Mouse (Mus musculus) embryo, embryonic 10 days (tissue): ENCODE measurements around the gene Emc9.

Experiments used
- DNase-seq: peaks from one replicate; pipeline ENCODE4 v3.0.0-alpha.2; 2015; ENCODE audit warnings: low spot score

Gene Emc9

DNA sequence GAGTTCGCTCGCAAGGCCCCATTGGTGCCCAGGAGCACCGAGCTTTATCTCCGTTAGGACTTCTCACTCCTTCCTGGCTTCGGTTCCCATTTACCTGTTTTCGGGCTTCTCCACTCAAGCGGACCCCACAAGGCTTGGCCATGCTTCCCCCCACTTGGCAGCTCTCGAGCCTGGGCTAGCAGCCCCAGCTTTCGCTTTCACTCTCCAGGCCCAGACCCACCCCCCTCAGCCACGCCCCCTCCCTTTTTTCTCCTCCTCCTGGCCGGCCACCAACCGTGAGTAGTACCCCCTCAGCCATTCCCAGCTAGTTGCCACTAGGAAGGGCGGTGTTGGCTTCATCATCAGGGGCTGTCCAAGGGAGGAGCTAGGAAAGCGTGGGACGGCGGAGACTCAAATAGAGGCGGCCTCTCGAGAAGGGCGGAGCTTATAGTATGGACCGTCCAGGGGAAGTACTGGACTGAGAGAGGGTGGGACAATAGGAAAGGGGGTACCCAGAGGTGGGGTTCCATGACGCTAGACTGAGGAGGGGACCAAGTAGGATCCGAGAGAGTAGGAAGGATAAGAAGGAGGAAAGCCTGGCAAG is 5.7 kb upstream of the Emc9 start, which contains the start of gene Psme2:
Gene Psme2 (minus strand): TSS at position 366 of the 583 bp plus-strand sequence.
- DNase-seq = peak; percentile 98

DNA sequence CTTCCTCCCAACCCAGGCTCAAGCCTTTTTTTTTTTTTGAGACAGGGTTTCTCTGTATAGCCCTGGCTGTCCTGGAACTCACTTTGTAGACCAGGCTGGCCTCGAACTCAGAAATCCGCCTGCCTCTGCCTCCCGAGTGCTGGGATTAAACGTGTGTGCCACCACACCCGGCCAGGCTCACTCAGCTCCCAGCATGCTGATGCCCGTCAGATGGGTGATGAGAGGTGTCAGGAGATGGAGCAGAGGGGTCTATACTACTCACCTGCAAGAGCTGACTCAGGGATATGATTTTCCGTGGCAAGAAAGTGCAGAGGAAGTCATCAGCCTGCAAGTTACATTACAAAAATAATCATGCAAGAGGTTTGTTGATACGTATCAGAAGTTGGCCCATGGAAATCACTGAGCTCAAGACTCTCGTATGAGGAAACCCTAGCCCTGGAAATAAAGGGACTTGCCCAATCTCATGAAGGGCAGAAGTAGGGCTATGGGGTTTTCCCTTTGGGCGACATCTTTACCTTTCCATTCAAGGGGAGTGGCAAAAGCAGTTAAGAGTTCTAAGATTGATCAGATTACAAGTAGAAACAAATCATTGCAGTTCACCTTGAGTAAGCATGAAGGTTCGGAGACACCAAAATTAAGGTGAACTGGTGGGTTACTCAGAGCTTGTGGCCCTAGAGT is 4.8 kb upstream of the Emc9 start:
- DNase-seq = no peak

DNA sequence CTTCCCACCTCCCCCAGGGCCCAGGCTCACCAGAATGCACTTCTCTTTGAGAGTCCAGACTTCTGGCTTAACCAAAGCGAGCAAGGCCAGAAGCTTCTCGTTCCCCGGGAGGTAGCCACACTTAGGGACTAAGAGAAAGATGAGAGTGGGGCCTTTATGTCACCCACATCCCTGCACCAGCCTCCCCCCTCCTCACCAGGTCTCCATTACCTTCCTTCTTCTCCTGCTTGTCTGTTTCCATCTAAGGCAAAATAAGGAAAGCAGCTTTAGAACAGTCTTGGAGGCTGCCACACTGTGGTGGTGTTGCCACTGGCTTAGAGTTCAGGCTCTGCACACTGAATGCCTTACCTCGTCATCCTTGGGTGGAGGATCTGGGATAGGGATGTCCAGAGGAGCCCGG is 4.2 kb upstream of the Emc9 start:
- DNase-seq = no peak

GRCm38 (mm10) chr14:55586149-55586548 is 1.0 kb upstream of the Emc9 start:
- DNase-seq = no peak

DNA sequence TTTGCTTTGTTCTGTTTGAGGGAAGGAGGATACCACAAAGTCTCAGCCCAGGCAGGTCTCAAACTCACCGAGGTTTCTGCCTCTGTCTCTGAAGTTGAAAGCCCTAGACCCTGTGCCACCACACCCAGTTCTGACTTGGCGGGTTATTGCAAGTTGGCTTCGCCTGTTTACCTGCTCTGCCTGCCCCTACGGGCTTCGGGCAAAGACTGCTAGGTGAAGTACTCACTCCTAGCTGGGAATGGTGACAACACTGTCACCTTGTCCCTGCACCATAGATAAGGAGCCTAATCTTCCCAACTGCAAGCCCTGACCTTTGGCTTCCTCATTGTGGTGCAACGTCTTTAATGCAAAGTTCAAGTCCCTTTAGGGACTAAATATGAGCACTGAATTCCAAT is 461 bp upstream of the Emc9 start:
- no peak for DNase-seq

DNA sequence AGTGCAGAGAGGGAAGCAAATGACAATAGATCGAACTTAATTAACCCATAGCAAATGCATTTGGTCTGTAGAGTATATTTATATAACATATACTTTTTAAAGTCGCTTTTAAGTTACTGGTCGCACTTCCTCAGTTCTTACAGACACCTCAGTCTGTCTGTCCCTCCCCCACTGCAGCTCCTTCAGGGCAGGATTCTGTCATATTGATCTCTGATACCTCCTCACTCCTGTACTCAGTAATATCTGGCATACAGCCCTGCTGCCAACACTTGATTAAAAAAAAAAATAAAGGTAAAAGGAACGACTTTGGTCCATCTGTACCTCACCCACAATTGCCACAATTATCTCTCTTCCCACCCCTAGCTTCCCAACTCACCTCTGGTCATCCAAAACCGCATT is 800 bp downstream of the Emc9 start:
- DNase-seq = no peak

- no peak for DNase-seq
These were observed 3.0 kb downstream of the Emc9 start for GRCm38 (mm10) chr14:55581981-55582681.

DNA sequence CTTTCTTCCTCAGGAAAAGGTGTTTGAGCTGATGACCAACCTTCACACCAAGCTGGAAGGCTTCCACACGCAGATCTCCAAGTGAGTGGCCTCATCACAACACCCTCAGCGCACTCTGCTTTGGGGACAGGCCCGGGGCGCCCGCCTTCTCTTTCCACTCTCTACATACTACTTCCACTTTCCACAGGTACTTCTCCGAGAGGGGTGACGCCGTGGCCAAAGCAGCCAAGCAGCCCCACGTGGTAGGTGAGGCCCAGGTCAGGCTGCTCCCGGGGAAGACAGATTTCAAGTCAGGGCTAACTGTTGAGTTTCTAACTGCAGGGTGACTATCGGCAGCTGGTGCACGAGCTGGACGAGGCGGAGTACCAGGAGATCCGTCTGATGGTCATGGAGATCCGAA is 4.4 kb downstream of the Emc9 start:
- no peak for DNase-seq

- DNase-seq = no peak
These were observed 5.3 kb downstream of the Emc9 start for GRCm38 (mm10) chr14:55579511-55580496.

DNA sequence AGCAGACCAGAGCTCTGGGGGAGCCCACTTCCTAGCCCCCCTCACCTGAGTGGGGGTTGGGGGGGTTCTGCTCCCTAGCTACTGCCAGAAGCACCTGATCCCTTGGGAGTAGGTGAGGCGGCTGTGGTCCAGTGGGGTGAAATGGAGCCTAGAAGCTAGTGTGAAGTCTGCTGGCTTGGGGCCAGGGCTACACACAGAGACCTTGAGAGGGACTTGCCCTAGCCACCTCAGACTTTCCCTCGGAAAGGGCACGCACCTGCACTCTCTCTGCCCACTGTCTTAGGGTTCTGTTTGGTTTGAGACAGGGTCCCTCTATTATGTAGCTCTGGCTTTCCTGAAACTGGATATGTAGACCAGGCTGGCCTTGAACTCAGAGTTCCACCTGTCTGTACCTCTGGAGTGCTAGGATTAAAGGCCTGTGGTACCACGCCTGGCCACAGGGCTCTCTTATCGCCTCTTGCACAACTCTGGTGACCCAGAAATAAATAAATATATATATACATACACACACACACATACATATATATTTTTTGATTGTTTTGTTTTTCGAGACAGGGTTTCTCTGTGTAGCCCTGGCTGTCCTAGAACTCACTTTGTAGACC is 6.3 kb downstream of the Emc9 start:
- no peak for DNase-seq

DNA sequence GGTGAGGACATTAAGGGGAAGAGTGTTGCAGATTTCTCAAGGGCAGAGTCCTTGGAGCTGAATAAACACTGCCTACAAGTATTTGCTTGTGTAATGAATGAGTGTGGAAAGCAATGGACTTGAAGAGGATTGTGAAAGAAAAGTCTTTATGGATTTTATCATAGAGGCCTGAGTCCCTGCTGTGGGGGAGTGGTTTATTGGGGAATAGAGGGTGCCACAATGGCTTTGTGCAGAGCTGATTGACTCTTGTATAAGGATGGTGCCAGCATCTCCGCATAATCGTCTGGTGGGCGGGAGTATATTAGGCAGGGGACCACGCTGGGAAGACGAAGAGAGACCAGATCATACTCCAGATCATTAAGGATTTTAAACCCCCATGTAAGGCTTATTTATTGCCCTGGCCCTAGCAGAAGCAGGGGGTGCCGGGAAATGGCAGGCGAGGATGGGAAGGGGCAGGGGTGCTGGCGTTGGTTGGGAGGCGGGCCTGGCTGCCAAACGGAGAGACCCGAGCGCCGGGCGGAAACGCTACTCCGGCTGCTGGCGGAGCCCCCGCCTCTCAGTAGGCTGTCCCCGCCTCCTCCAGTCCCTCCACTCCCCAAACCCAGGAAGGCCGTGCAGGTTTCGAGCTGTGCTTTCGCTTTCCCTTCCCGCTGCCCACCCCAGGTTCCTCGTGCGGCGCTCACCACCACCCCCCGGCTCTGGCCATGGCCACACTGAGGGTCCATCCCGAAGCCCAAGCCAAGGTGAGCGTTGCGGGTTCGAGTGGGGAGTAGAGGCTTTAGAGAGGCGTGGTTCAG is 7.0 kb downstream of the Emc9 start, which contains the start of gene Psme1:
Gene Psme1 (plus strand): TSS at position 253 of the 797 bp plus-strand sequence.
- peak; percentile 86 for DNase-seq

GRCm38 (mm10) chr14:55576376-55576775 is 8.7 kb downstream of the Emc9 start:
- DNase-seq = no peak

GRCm38 (mm10) chr14:55575711-55576110 is 9.4 kb downstream of the Emc9 start:
- no peak for DNase-seq

GRCm38 (mm10) chr14:55575302-55575701 is 9.8 kb downstream of the Emc9 start, which contains the start of gene Fitm1:
TSS of gene Fitm1 (plus strand) at chr14:55575617.
- no peak for DNase-seq

- no peak for DNase-seq
These were observed 13.3 kb downstream of the Emc9 start for GRCm38 (mm10) chr14:55571760-55572159.

DNA sequence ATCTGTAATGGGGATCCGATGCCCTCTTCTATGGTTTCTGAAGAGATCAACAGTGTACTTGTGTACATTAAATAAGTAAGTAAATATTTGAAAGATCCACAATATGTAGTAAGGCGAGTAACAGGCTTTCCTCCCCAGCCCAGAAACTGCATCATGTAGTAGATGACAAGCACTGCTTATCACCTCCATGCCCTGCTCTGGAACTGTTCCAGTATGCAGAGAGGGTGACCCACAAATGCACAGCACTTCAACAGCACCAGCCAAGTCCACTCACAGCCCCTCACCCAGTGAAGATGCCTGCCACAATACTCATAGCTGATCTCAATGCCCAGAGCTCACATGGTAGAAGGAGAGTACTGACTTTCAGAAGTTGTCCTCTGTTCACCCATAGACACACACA is 14.5 kb downstream of the Emc9 start:
- DNase-seq = no peak

DNA sequence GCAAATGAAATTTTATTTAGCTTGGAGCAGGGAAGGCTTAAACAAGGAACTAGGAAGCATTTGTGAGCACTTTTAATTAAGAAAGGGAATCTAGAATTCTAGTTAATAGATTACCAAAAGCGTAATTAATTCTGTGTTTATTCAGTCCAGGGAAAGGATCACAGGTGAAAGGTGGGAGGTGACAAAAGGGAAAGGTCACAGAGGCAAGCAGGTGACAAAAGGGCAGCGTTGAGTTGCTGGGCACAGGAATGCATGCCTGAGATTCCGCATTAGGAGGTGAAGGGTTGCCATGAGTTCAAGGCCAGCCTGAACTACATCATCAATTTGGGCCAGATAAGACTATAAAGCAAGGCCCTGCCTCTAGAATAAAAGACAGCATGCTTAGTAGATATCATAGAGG is 17.6 kb downstream of the Emc9 start:
- no peak for DNase-seq

DNA sequence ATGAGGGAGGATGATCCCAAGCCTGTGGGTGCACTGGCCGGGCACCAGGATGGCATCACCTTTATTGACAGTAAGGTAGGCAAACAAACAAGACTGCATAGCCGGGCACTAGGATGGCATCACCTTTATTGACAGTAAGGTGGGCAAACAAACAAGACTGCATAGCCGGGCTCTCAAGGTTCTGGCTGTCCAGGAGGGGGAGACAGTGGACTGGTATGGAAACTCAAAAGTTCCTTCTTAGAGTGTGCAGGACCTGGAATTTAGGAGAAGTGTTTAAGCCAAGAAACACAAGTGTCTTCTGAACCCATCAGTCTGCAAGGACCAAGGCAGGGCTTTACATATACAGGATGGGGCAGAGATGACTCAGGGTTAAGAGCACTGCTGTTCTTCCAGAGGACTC is 19.4 kb downstream of the Emc9 start:
- DNase-seq = no peak

GRCm38 (mm10) chr14:55563249-55563648 is 21.9 kb downstream of the Emc9 start:
- no peak for DNase-seq

DNA sequence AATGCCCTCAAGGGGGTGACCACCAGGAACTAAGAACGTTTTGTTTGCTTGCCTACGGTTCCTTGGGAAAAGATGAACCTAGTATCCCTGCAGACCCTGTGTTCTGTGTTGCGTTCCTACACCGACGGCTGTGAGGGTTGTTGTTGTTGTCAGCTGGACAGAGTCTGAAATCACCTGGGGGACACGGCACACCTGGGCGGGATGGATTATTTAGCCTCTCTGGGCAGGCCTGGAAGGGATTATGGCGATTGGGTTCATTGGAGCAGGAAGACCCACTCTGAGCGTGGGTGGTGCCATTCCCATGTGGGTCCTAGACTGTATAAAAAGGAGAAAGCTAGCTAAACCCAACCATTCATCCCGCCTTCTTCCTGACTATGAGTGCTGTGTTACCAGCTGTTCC is 23.2 kb downstream of the Emc9 start:
- DNase-seq = no peak
